Mouse (Mus musculus): ENCODE measurements around the gene Angel2. TPM values are rescaled to one million over a fixed set of nuclear protein-coding genes. Genes with fewer than 3 reads are reported as not detected.

Gene Angel2
- polyA plus RNA-seq, 1 experiment: 50.5 TPM

GRCm38 (mm10) chr1:190979100-190979563 is 54.2 kb downstream of the Angel2 start, which contains the start of gene Vash2:
TSS of gene Vash2 (minus strand) at chr1:190979296.
- peak; percentile 54 for DNase-seq (ENCODE audit: low spot score)

- DNase-seq (ENCODE audit: low spot score): no peak
Observed at GRCm38 (mm10) chr1:190980470-190980869, 55.6 kb downstream of the Angel2 start.

- DNase-seq (ENCODE audit: low spot score): peak; percentile 9
Observed at GRCm38 (mm10) chr1:190981412-190981811, 56.5 kb downstream of the Angel2 start.

- no peak for DNase-seq (ENCODE audit: low spot score)
Observed at GRCm38 (mm10) chr1:190989437-190990082, 64.6 kb downstream of the Angel2 start.

- DNase-seq (ENCODE audit: low spot score): no peak
Observed at GRCm38 (mm10) chr1:190995548-190995947, 70.6 kb downstream of the Angel2 start.

- DNase-seq (ENCODE audit: low spot score): no peak
Observed at GRCm38 (mm10) chr1:190996346-190996877, 71.5 kb downstream of the Angel2 start.

Other genes starting within 250 kb of the Angel2 start
- 9.5 and 13.8 TPM in 2 replicates for gene Rps6kc1, start 13.3 kb upstream of the Angel2 start, polyA plus RNA-seq (2012; rRNA removed)
- 0.56 and 0.88 TPM in 2 replicates for gene Vash2, start 54.2 kb downstream of the Angel2 start, polyA plus RNA-seq (2012; rRNA removed)
- 16.5 and 18.3 TPM in 2 replicates for gene Flvcr1, start 101.0 kb downstream of the Angel2 start, polyA plus RNA-seq (2012; rRNA removed)
- not detected in 2 replicates for gene Spata45, start 111.5 kb downstream of the Angel2 start, polyA plus RNA-seq (2012; rRNA removed)
- gene Tatdn3, start 137.8 kb downstream of the Angel2 start, polyA plus RNA-seq (2012; rRNA removed): 32.4 and 36.2 TPM in 2 replicates
- gene Nsl1, start 137.9 kb downstream of the Angel2 start, polyA plus RNA-seq (2012; rRNA removed): 0.80 and 1.3 TPM in 2 replicates
- 4.5 and 4.7 TPM in 2 replicates for gene Batf3, start 172.7 kb downstream of the Angel2 start, polyA plus RNA-seq (2012; rRNA removed)
- not detected in 2 replicates for gene Fam71a, start 239.7 kb downstream of the Angel2 start, polyA plus RNA-seq (2012; rRNA removed)